Mouse (Mus musculus): ENCODE data around the gene Bex1. TPM values are rescaled to one million over a fixed set of nuclear protein-coding genes. Genes with fewer than 3 reads are reported as not detected.
"Not testable (repeated sequence)": the region's sequence is repeated elsewhere in the genome, so short reads cannot be mapped to it uniquely, and the experiment has no call there.

Gene Bex1
- 179 and 186 TPM in 2 replicates for polyA plus RNA-seq (2015; fragmentation: Nextera tagmentation; extraction: Ambion mirVana)

DNA sequence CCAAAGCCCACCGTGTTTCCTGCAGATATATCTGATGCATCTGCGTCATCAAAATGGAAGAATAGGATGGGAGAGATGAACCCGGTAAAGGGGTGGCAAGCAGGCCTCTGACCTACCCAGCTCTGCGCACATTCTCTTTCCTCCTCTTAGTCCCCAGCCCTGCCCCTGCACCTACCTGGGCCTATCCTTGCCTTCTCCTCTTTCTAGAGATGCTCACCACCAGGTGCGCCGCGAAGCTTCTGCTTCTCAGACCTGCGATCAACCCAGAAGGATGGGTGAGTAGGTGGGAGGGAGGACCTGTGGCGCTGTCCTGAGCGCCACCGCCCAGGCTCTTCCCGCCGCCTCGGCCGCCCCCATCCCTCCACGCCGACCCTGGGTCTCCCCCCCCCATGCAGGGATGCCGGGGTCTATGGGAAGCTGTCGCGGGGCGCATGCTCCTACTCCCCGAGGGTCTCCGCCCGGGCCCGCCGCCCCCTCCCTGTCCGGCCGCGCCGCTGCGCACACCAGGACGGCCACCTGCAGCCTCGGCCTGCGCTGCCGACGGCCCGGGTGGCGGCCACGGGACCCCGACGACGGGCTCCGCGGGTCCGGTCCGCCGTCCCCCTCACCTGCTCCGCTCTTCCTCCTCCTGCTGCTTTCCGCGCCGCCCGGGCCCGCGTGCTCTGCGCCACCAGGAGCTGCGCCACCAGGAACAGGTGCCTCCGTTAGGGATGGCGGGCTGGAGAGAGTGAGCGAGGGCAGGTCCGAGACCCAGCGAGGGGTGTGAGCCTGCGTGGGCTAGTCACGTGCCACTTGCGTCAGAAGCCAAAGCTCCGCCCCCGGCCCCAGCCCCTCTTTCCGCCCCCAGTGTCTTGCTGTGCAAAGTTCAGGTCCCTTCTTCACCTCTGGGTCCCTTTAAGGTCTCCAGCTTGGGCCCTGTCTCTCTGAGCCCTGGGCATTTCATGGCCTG is at the start of gene Bex1, which contains the start of gene Tceal7:
Gene Bex1 (minus strand): TSS at position 785 of the 949 bp plus-strand sequence.
Gene Tceal7 (plus strand): TSS at position 51 of the 949 bp plus-strand sequence.
- ATAC-seq, result peak; percentile 95
- not testable (repeated sequence) for H3K4me1 ChIP-seq (replicated peaks); H3K36me3 ChIP-seq; H3K27ac ChIP-seq; H3K27me3 ChIP-seq; H3K9me3 ChIP-seq
- 29% methylated on average over 15 of the region's 67 CpGs for WGBS
- Histone ChIP-seq H3K9ac (replicated peaks) (peak within 1 kb of the TSS; percentile 53), H3K4me2 (replicated peaks) (peak within 1 kb of the TSS; percentile 53), H3K4me3 (replicated peaks) (peak within 1 kb of the TSS; percentile 43)

DNA sequence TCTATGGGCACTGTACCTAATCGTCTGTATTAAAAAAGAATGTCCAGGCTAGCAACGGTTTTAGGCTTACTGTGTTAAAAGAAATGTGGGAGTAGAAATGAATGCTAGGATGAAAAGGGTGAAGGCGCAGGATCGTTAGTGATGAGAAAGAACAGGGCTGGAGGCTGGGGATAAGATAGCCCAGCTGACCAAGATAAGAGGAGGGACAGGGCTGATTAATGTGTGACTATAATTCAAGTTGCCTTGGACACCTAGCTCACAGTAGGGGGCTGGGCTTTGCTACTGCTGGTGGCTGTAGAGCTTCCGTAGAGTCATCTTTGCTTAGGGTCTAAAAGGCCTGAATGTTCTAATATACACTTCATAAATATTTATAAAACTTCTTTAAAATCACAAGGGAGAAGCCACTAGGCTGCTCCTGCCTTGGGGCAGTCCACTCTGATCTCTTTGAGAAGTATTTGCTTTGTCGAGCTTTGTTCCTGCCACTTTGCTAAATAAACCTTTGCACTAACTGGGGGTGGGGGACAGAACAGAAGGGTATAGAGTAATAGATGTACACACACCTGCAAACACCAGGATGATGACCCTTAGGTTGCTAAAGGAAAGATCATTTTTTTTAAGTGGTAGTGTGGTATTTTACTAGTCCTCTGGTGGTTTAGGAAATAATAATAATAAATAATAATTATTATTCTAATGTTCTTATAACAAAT is 36.9 kb upstream of the Bex1 start:
- WGBS, result 54% methylated on average over 6 of the region's 6 CpGs
- Histone ChIP-seq H3K4me1 (replicated peaks) (no peaks in the 10 kb centered on the region), H3K4me3 (replicated peaks) (no peak overlapping the region), H3K27ac (peak overlapping the region; percentile 47; the same call in 1 of the 2 replicates), H3K9me3 (no peaks in the 10 kb centered on the region), H3K36me3 (no peaks in the 10 kb centered on the region), H3K9ac (replicated peaks) (no peak overlapping the region), H3K4me2 (replicated peaks) (no peak overlapping the region), H3K27me3 (no peaks in the 10 kb centered on the region)
- no peak for ATAC-seq

DNA sequence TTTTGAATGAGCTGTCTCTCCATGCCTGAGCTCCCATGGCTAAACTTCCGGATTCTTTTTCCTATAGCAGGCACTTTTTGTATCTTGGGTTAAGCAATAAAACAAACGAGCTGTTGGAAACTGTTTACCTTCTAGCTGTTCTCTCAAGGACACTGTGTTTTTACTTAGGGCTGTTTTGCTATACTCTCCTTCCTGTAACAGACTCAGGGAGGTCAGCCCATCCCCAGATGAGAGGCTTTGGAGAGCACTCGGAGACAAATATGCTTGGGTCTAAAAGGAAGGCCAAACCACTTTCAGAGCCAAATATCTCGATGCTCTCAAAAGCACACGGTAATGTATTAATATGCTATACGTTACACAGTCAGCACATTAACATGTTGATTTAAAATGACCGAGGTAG is 34.4 kb upstream of the Bex1 start:
- Histone ChIP-seq H3K36me3 (no peaks in the 10 kb centered on the region), H3K4me2 (replicated peaks) (no peak overlapping the region), H3K27me3 (no peaks in the 10 kb centered on the region), H3K9me3 (no peaks in the 10 kb centered on the region), H3K27ac (no peak overlapping the region), H3K4me3 (replicated peaks) (no peak overlapping the region), H3K9ac (replicated peaks) (no peak overlapping the region), H3K4me1 (replicated peaks) (0 out of 2 replicates have a peak, but pooled peaks cover 4% of the 10 kb centered on the region)
- no peak for ATAC-seq
- WGBS, result 84% methylated on average over 7 of the region's 7 CpGs

DNA sequence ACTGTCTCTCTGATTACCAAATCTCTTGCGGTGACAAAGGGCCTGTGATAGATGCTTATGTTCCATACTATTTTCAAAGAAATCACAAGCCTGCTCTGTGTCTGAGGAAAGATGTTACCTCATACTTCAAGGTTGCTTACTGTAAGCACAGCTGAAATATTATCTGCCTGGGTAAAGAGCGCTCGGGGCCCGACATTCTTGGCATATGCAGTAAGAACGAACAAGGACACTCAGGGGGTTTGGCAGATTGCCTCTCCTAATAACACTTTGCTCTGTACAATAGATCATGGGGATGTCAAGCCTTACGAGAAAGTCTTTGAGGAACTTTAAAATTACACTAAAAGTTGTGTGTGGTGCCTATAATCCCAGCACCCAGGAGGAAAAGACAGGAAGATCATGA is 33.5 kb upstream of the Bex1 start:
- Histone ChIP-seq H3K4me2 (replicated peaks) (no peak overlapping the region), H3K4me1 (replicated peaks) (0 out of 2 replicates have a peak, but pooled peaks cover 4% of the 10 kb centered on the region), H3K27ac (no peak overlapping the region), H3K27me3 (no peaks in the 10 kb centered on the region), H3K9ac (replicated peaks) (no peak overlapping the region), H3K36me3 (no peaks in the 10 kb centered on the region), H3K4me3 (replicated peaks) (no peak overlapping the region), H3K9me3 (no peaks in the 10 kb centered on the region)
- no peak for ATAC-seq
- 83% methylated on average over 6 of the region's 6 CpGs for WGBS

DNA sequence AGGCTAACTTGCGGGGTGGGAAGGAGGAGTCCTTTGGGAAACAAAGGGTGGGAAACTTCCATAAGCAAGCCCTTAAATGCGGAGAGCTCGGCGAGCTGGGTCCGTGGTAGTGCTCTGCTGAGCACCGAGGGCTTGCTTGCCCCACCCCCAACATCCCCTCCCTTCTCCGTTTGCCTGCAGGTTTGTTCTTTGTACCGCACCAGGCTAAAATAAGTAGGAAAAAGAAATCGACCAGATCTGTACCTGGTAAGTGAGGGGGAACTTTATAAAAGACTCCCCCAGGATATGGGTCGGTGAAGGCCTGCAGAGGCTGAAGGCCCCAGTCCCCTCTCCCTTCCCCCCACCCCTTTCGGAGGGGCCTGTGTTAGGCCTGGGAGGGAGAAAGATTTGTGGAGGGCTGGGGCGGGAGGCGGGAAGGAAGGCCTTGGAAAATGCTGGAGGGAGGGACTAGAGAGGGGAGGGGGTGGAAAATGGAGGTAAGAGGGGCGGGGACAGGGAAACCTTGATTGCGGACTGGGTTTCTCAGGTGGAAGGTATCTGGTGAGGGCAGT is 30.3 kb upstream of the Bex1 start:
- Histone ChIP-seq H3K4me2 (replicated peaks) (peak overlapping the region; percentile 53), H3K4me1 (replicated peaks) (0 out of 2 replicates have a peak, but pooled peaks cover 4% of the 10 kb centered on the region), H3K36me3 (no peaks in the 10 kb centered on the region), H3K9ac (replicated peaks) (peak overlapping the region; percentile 75), H3K4me3 (replicated peaks) (peak overlapping the region; percentile 62), H3K27me3 (no peaks in the 10 kb centered on the region), H3K27ac (peak overlapping the region; percentile 83), H3K9me3 (no peaks in the 10 kb centered on the region)
- peak; percentile 84 for ATAC-seq
- 33% methylated on average over 13 of the region's 15 CpGs for WGBS

DNA sequence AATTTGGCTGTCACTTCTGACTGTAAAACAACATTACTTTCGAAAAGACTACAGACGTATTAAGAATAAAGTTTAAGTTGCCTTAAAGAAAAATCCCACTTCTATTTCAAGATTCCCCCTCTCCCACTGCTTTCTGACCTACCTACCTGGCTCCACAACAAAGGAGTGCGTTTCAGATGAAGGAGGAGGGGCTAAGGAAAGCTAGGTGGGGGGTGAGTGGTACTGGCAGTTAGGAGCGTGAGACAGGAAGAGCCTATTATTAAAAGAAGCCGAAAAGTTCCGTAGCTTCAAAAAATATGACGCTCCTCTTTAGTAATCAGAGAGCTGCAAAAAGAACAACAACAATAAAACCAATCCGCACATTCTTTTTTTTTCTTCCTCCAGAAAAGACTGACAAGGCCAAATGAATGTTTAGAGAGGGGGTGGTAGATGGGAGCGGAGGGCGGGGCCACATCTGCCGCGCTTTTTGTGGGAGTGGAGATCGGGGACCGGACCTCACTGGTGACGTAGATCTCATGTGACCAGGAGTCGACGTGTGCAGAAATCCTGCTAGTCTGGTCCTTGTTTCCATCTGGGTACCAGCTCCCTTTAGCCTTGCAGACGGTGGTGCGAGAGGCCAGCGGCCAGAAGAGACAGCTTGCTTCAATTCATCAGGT is 29.4 kb upstream of the Bex1 start, which contains the start of gene Tceal9:
Gene Tceal9 (plus strand): TSS at position 506 of the 656 bp plus-strand sequence.
- ATAC-seq, result peak; percentile 92
- peak within 1 kb of the TSS; percentile 62 for H3K4me3 ChIP-seq (replicated peaks)
- peak within 1 kb of the TSS; percentile 83 for H3K27ac ChIP-seq
- H3K27me3 ChIP-seq, result no peaks in the 10 kb centered on the region
- H3K4me2 ChIP-seq (replicated peaks), result peak within 1 kb of the TSS; percentile 53
- H3K4me1 ChIP-seq (replicated peaks), result 0 out of 2 replicates have a peak, but pooled peaks cover 4% of the 10 kb centered on the region
- H3K36me3 ChIP-seq, result no peaks in the 10 kb centered on the region
- H3K9ac ChIP-seq (replicated peaks), result peak within 1 kb of the TSS; percentile 75
- no peaks in the 10 kb centered on the region for H3K9me3 ChIP-seq
- WGBS, result 29% methylated on average over 20 of the region's 20 CpGs

DNA sequence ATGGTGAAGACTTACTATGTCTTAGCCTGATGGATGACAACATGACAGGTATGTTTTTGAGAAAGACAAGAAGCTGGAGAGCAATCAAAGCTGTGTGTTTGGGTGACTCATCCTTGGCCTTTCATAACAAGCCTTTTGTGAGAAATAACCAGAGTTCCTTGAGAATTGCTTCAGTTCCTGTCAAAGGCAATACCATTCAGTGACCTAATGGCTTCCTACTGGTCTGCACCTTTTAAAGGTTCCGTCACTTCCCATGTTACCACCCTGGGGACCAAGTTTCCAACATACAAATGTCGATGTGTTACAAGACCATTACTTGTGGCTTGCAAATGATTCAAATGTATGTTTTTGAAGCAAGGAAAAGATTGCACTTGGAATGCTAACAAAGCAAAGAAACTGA is 27.9 kb upstream of the Bex1 start:
- no peak overlapping the region for H3K4me3 ChIP-seq (replicated peaks)
- H3K9ac ChIP-seq (replicated peaks), result no peak overlapping the region
- no peaks in the 10 kb centered on the region for H3K9me3 ChIP-seq
- 86% methylated on average over 2 of the region's 2 CpGs for WGBS
- no peak overlapping the region for H3K27ac ChIP-seq
- H3K4me2 ChIP-seq (replicated peaks), result 0 out of 2 replicates have a peak overlapping the region, but pooled peaks have one; percentile 15
- H3K27me3 ChIP-seq, result no peaks in the 10 kb centered on the region
- 0 out of 2 replicates have a peak, but pooled peaks cover 4% of the 10 kb centered on the region for H3K4me1 ChIP-seq (replicated peaks)
- no peak for ATAC-seq
- H3K36me3 ChIP-seq, result no peaks in the 10 kb centered on the region

DNA sequence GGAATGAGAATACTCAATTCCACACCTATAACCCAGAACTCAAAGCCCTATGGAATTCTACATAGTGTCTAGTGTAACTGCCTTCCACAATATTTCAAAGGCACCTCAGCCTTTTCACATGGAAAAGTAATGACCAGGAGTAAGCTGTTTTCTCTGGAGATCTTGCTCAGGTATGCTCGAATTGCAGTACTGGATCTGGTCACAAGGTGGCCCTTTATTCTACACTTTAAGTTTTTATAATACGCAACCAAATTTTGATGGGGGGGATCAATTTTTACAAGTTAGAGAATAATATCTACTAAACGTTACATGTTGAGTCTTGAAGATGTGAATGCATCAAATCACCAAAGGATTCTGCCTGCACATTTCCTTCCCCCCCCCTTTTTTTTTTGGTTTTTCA is 22.8 kb upstream of the Bex1 start:
- WGBS, result 52% methylated on average over 3 of the region's 3 CpGs
- no peak overlapping the region for H3K4me2 ChIP-seq (replicated peaks)
- no peak for ATAC-seq
- no peaks in the 10 kb centered on the region for H3K4me1 ChIP-seq (replicated peaks)
- no peaks in the 10 kb centered on the region for H3K9me3 ChIP-seq
- H3K27ac ChIP-seq, result no peak overlapping the region
- H3K9ac ChIP-seq (replicated peaks), result no peak overlapping the region
- H3K4me3 ChIP-seq (replicated peaks), result no peak overlapping the region
- H3K27me3 ChIP-seq, result no peaks in the 10 kb centered on the region
- no peaks in the 10 kb centered on the region for H3K36me3 ChIP-seq

DNA sequence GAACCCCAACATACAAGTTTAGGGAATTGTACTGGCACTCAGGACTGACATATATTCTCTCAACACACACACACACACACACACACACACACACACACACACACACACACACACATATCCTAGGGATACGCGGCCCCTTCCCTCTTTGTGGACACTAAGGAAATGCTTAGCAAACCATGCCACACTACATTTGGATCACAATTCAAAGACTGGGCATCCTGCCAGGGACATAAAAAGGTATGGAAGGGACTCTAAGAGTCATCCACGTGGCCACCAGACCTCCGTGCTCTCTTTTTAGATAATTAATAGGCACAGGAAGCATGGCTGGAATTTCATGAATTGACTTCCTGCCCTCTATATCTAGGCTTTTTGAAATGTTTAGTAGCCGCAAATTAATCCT is 12.5 kb upstream of the Bex1 start:
- no peaks in the 10 kb centered on the region for H3K4me1 ChIP-seq (replicated peaks)
- H3K27me3 ChIP-seq, result peaks cover 3% of the 10 kb centered on the region; the same call in 1 of the 2 replicates
- H3K27ac ChIP-seq, result no peak overlapping the region
- H3K4me3 ChIP-seq (replicated peaks), result no peak overlapping the region
- no peak overlapping the region for H3K4me2 ChIP-seq (replicated peaks)
- 61% methylated on average over 5 of the region's 5 CpGs for WGBS
- no peaks in the 10 kb centered on the region for H3K9me3 ChIP-seq
- no peak overlapping the region for H3K9ac ChIP-seq (replicated peaks)
- ATAC-seq, result no peak
- no peaks in the 10 kb centered on the region for H3K36me3 ChIP-seq

DNA sequence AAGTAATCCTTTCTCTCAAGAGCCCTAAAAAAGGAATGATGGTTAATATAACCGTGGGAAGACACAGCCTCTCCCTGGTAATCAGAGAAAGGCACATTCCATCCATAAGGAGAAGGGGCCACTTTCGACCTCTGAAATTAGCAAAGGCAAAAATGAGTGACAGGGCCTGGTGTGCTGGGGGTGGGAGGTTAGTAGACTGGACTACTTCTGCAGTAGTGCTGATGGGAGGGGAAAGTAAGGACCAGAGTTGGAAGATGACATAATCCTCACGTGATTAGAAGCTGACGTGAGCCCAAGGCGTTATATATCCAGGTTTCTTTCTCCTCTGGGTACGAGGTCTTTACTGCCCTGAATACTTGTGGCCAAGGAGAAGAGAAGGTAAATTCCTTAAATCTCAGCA is 8.4 kb upstream of the Bex1 start:
- no peaks in the 10 kb centered on the region for H3K9me3 ChIP-seq
- no peak overlapping the region for H3K4me3 ChIP-seq (replicated peaks)
- no peak overlapping the region for H3K4me2 ChIP-seq (replicated peaks)
- H3K9ac ChIP-seq (replicated peaks), result no peak overlapping the region
- no peaks in the 10 kb centered on the region for H3K4me1 ChIP-seq (replicated peaks)
- WGBS, result 79% methylated on average over 6 of the region's 6 CpGs
- H3K36me3 ChIP-seq, result no peaks in the 10 kb centered on the region
- no peak overlapping the region for H3K27ac ChIP-seq
- H3K27me3 ChIP-seq, result peaks cover 3% of the 10 kb centered on the region; the same call in 1 of the 2 replicates
- no peak for ATAC-seq

DNA sequence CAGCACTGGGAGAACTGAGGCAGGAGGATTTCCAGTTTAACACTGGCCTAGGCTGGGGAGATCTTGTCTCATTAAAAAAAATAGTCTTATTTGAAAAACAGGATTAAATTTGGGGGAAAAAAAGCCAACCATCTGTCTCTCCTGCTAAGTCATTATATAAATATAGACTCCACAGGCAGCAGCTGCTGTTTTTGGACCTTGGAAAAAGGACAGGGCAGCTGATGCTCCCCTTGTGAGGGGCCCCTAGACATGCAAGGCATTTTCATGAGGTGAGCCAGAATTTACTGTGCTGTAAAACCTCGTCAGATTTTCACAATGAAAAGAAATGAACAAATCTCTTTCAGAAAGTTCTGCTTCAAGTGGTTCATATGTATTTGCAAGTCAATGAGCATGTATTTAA is 990 bp upstream of the Bex1 start:
- WGBS, result 39% methylated on average over 1 of the region's 1 CpGs
- no peaks in the 10 kb centered on the region; the same call in 1 of the 2 replicates for H3K4me1 ChIP-seq (replicated peaks)
- no peak overlapping the region for H3K4me3 ChIP-seq (replicated peaks)
- no peaks in the 10 kb centered on the region for H3K27me3 ChIP-seq
- no peak overlapping the region for H3K9ac ChIP-seq (replicated peaks)
- no peak for ATAC-seq
- no peak overlapping the region for H3K27ac ChIP-seq
- no peaks in the 10 kb centered on the region for H3K36me3 ChIP-seq
- H3K4me2 ChIP-seq (replicated peaks), result no peak overlapping the region
- H3K9me3 ChIP-seq, result no peaks in the 10 kb centered on the region

Data from midbrain, embryonic 13.5 days (tissue).